Mouse (Mus musculus) stomach, embryonic 15.5 days (tissue): Measurements from ENCODE around the gene Lrrc55. TPM values are rescaled to one million over a fixed set of nuclear protein-coding genes. Genes with fewer than 3 reads are reported as not detected.
A peak's percentile ranks its signal among the peaks of the same experiment; 100 is the strongest.

ENCODE experiments used
- ATAC-seq: fragments of 200-750 bp; cut with Nextera tagmentation; 2 replicates; pipeline ENCODE4 v1.8.0; 2017; ENCODE audit warnings: low read depth, moderate number of reproducible peaks, moderate TSS enrichment; ENCODE audit not compliant: insufficient read depth, low FRiP score
- H3K27ac ChIP-seq: fragments of 300-500 bp; sonication (generic); 2 replicates; pipeline ENCODE4 v1.5.1; 2015; ENCODE audit warnings: mild to moderate bottlenecking, inconsistent platforms
- H3K27me3 ChIP-seq: fragments of 300-500 bp; sonication (generic); replicated peaks from 2 replicates; pipeline ENCODE4 v1.6.1; 2015; ENCODE audit warnings: inconsistent platforms
- H3K36me3 ChIP-seq: fragments of 300-500 bp; sonication (generic); 2 replicates; pipeline ENCODE4 v1.6.1; 2015; ENCODE audit warnings: inconsistent platforms
- H3K4me1 ChIP-seq: fragments of 300-500 bp; sonication (generic); 2 replicates; pipeline ENCODE4 v1.6.1; 2015; ENCODE audit warnings: inconsistent platforms
- H3K4me2 ChIP-seq: fragments of 300-500 bp; sonication (generic); 2 replicates; pipeline ENCODE4 v1.6.1; 2015; ENCODE audit warnings: mild to moderate bottlenecking, inconsistent platforms
- H3K4me3 ChIP-seq: fragments of 300-500 bp; sonication (generic); replicated peaks from 2 replicates; pipeline ENCODE4 v1.5.1; 2015; ENCODE audit warnings: inconsistent platforms
- H3K9ac ChIP-seq: fragments of 300-500 bp; sonication (generic); 2 replicates; pipeline ENCODE4 v1.6.1; 2015; ENCODE audit warnings: inconsistent platforms
- H3K9me3 ChIP-seq: fragments of 300-500 bp; sonication (generic); 2 replicates; pipeline ENCODE4 v1.6.1; 2016; ENCODE audit warnings: inconsistent platforms
- WGBS: fragments of 180-500 bp; shearing (Covaris S2); methylation state at CpG from one replicate; pipeline ENCODE4 v1.1.7; 2015; 5-methylcytosine and 5-hydroxymethylcytosine counted together
- polyA plus RNA-seq: library from polyadenylated mRNA; unstranded; fragments of >200 nt; fragmentation: Nextera tagmentation; extraction: Ambion mirVana; gene quantifications from 2 replicates; pipeline ENCODE4 v1.2.1, GENCODE M21; 2015

Lrrc55 gene
- polyA plus RNA-seq, 1 experiment from 2014 or later = 2.8 TPM

GRCm38 (mm10) chr2:85209301-85209700 is 12.3 kb upstream of the Lrrc55 start:
- ATAC-seq = no peak
- Histone ChIP-seq H3K4me3 (no peak overlapping the region), H3K4me2 (no peak overlapping the region), H3K36me3 (no peaks in the 10 kb centered on the region), H3K4me1 (no peaks in the 10 kb centered on the region), H3K27me3 (no peaks in the 10 kb centered on the region), H3K9me3 (no peaks in the 10 kb centered on the region), H3K27ac (no peak overlapping the region), H3K9ac (no peak overlapping the region)
- WGBS = 75% methylated on average over 5 of the region's 5 CpGs

- no peak overlapping the region for H3K4me3 ChIP-seq
- no peak for ATAC-seq
- H3K4me2 ChIP-seq = no peak overlapping the region
- 85% methylated on average over 8 of the region's 8 CpGs for WGBS
- no peak overlapping the region for H3K27ac ChIP-seq
- no peaks in the 10 kb centered on the region for H3K36me3 ChIP-seq
- H3K9ac ChIP-seq = no peak overlapping the region
- H3K27me3 ChIP-seq = no peaks in the 10 kb centered on the region
- H3K9me3 ChIP-seq = no peaks in the 10 kb centered on the region
- no peaks in the 10 kb centered on the region for H3K4me1 ChIP-seq
These were observed 8.2 kb upstream of the Lrrc55 start for GRCm38 (mm10) chr2:85205170-85205569.

GRCm38 (mm10) chr2:85198011-85198965 is 1.3 kb upstream of the Lrrc55 start:
- no peaks in the 10 kb centered on the region for H3K36me3 ChIP-seq
- 0 out of 2 replicates have a peak, but pooled peaks have one; percentile 27 for ATAC-seq
- no peaks in the 10 kb centered on the region for H3K9me3 ChIP-seq
- H3K9ac ChIP-seq = no peak overlapping the region
- H3K4me1 ChIP-seq = peaks cover 3% of the 10 kb centered on the region; the same call in 1 of the 2 replicates
- peak overlapping the region; percentile 47 for H3K4me2 ChIP-seq
- peak overlapping the region; percentile 25 for H3K4me3 ChIP-seq
- WGBS = 4% methylated on average over 24 of the region's 24 CpGs
- no peak overlapping the region for H3K27ac ChIP-seq
- H3K27me3 ChIP-seq = 0 out of 2 replicates have a peak, but pooled peaks cover 3% of the 10 kb centered on the region

GRCm38 (mm10) chr2:85194566-85194965 is 2.4 kb downstream of the Lrrc55 start:
- ATAC-seq = no peak
- WGBS = 47% methylated on average over 1 of the region's 1 CpGs
- no peak overlapping the region for H3K4me2 ChIP-seq
- no peaks in the 10 kb centered on the region for H3K9me3 ChIP-seq
- no peak overlapping the region for H3K4me3 ChIP-seq
- no peak overlapping the region for H3K9ac ChIP-seq
- H3K27ac ChIP-seq = no peak overlapping the region
- H3K36me3 ChIP-seq = no peaks in the 10 kb centered on the region
- H3K27me3 ChIP-seq = 0 out of 2 replicates have a peak, but pooled peaks cover 3% of the 10 kb centered on the region
- peaks cover 3% of the 10 kb centered on the region; the same call in 1 of the 2 replicates for H3K4me1 ChIP-seq

- no peaks in the 10 kb centered on the region for H3K27me3 ChIP-seq
- no peak for ATAC-seq
- 85% methylated on average over 6 of the region's 6 CpGs for WGBS
- H3K4me3 ChIP-seq = no peak overlapping the region
- no peaks in the 10 kb centered on the region for H3K36me3 ChIP-seq
- no peak overlapping the region for H3K27ac ChIP-seq
- H3K4me2 ChIP-seq = no peak overlapping the region
- H3K9ac ChIP-seq = no peak overlapping the region
- H3K4me1 ChIP-seq = no peaks in the 10 kb centered on the region
- no peaks in the 10 kb centered on the region for H3K9me3 ChIP-seq
These were observed 9.3 kb downstream of the Lrrc55 start for GRCm38 (mm10) chr2:85187582-85188151.

GRCm38 (mm10) chr2:85178139-85178800 is 18.7 kb downstream of the Lrrc55 start:
- Histone ChIP-seq H3K4me2 (no peak overlapping the region), H3K36me3 (no peaks in the 10 kb centered on the region), H3K9me3 (no peaks in the 10 kb centered on the region), H3K4me3 (no peak overlapping the region), H3K27me3 (no peaks in the 10 kb centered on the region), H3K4me1 (0 out of 2 replicates have a peak, but pooled peaks cover 3% of the 10 kb centered on the region), H3K27ac (no peak overlapping the region), H3K9ac (no peak overlapping the region)
- 35% methylated on average over 4 of the region's 4 CpGs for WGBS
- no peak for ATAC-seq

- Histone ChIP-seq H3K4me3 (no peak overlapping the region), H3K36me3 (no peaks in the 10 kb centered on the region), H3K27me3 (no peaks in the 10 kb centered on the region), H3K27ac (no peak overlapping the region), H3K9me3 (no peaks in the 10 kb centered on the region), H3K4me1 (0 out of 2 replicates have a peak, but pooled peaks cover 10% of the 10 kb centered on the region), H3K9ac (no peak overlapping the region), H3K4me2 (no peak overlapping the region)
- no peak for ATAC-seq
- WGBS = 73% methylated on average over 6 of the region's 6 CpGs
These were observed 23.5 kb downstream of the Lrrc55 start for GRCm38 (mm10) chr2:85173545-85173944.

GRCm38 (mm10) chr2:85172763-85173103 is 24.3 kb downstream of the Lrrc55 start:
- peak; percentile 23; the same call in 1 of the 2 replicates for ATAC-seq
- WGBS = 47% methylated on average over 2 of the region's 2 CpGs

GRCm38 (mm10) chr2:85172071-85172762 is 24.8 kb downstream of the Lrrc55 start:
- peak; percentile 81 for ATAC-seq
- Histone ChIP-seq H3K4me3 (no peak overlapping the region), H3K27ac (peak overlapping the region; percentile 76), H3K9ac (no peak overlapping the region), H3K36me3 (no peaks in the 10 kb centered on the region), H3K9me3 (no peaks in the 10 kb centered on the region), H3K27me3 (no peaks in the 10 kb centered on the region), H3K4me2 (no peak overlapping the region), H3K4me1 (0 out of 2 replicates have a peak, but pooled peaks cover 10% of the 10 kb centered on the region)
- WGBS = 21% methylated on average over 3 of the region's 3 CpGs

More at GRCm38 (mm10) chr2:85172763-85173103, 24.3 kb downstream of the Lrrc55 start:
- Histone ChIP-seq H3K27me3 (no peaks in the 10 kb centered on the region), H3K4me3 (no peak overlapping the region), H3K9ac (no peak overlapping the region), H3K36me3 (no peaks in the 10 kb centered on the region), H3K9me3 (no peaks in the 10 kb centered on the region), H3K4me2 (no peak overlapping the region), H3K4me1 (0 out of 2 replicates have a peak, but pooled peaks cover 10% of the 10 kb centered on the region), H3K27ac (peak overlapping the region; percentile 76)

- 90% methylated on average over 1 of the region's 1 CpGs for WGBS
- Histone ChIP-seq H3K27ac (no peak overlapping the region), H3K4me1 (0 out of 2 replicates have a peak, but pooled peaks cover 7% of the 10 kb centered on the region), H3K4me3 (no peak overlapping the region), H3K9ac (no peak overlapping the region), H3K9me3 (no peaks in the 10 kb centered on the region), H3K4me2 (no peak overlapping the region), H3K27me3 (no peaks in the 10 kb centered on the region), H3K36me3 (no peaks in the 10 kb centered on the region)
- no peak for ATAC-seq
These were observed 28.7 kb downstream of the Lrrc55 start for GRCm38 (mm10) chr2:85168327-85168726.

- Histone ChIP-seq H3K4me2 (no peak overlapping the region), H3K4me3 (no peak overlapping the region), H3K27ac (no peak overlapping the region), H3K9me3 (no peaks in the 10 kb centered on the region), H3K27me3 (no peaks in the 10 kb centered on the region), H3K9ac (no peak overlapping the region), H3K36me3 (no peaks in the 10 kb centered on the region), H3K4me1 (0 out of 2 replicates have a peak, but pooled peaks cover 7% of the 10 kb centered on the region)
- 61% methylated on average over 1 of the region's 1 CpGs for WGBS
- ATAC-seq = no peak
These were observed 29.4 kb downstream of the Lrrc55 start for GRCm38 (mm10) chr2:85167624-85168023.
